Mouse (Mus musculus) hindbrain, embryonic 16.5 days (tissue): ENCODE measurements at regions not wholly inside any gene's neighbourhood (a gene's known extent, or its start where the extent isn't known, plus 50 kb on each side); places are given as distances from the start of the nearest gene placed in this dataset.

Source experiments
- ATAC-seq: fragments of 200-750 bp; cut with Nextera tagmentation; 2 replicates; pipeline ENCODE4 v1.8.0; 2017; ENCODE audit warnings: moderate TSS enrichment, moderate library complexity
- H3K27ac ChIP-seq: fragments of 300-500 bp; sonication (generic); 2 replicates; pipeline ENCODE4 v1.5.1; 2014; ENCODE audit warnings: low read depth, mild to moderate bottlenecking, control low read depth, low read length, moderate library complexity
- H3K27me3 ChIP-seq: fragments of 300-500 bp; sonication (generic); replicated peaks from 2 replicates; pipeline ENCODE4 v1.6.1; 2014; ENCODE audit warnings: low read length; ENCODE audit not compliant: control insufficient read depth, insufficient read depth
- H3K36me3 ChIP-seq: fragments of 300-500 bp; sonication (generic); 2 replicates; pipeline ENCODE4 v1.6.1; 2014; ENCODE audit warnings: mild to moderate bottlenecking, low read length, moderate library complexity, mixed read lengths; ENCODE audit not compliant: control insufficient read depth, insufficient read depth
- H3K4me1 ChIP-seq: fragments of 300-500 bp; sonication (generic); 2 replicates; pipeline ENCODE4 v1.6.1; 2014; ENCODE audit warnings: low read depth, low read length; ENCODE audit not compliant: control insufficient read depth, insufficient read depth
- H3K4me2 ChIP-seq: fragments of 300-500 bp; sonication (generic); 2 replicates; pipeline ENCODE4 v1.6.1; 2014; ENCODE audit warnings: mild to moderate bottlenecking, low read length, control low read depth, moderate library complexity
- H3K4me3 ChIP-seq: fragments of 300-500 bp; sonication (generic); 2 replicates; pipeline ENCODE4 v1.5.1; 2014; ENCODE audit warnings: mild to moderate bottlenecking, low read length, control low read depth, moderate library complexity
- H3K9ac ChIP-seq: fragments of 300-500 bp; sonication (generic); 2 replicates; pipeline ENCODE4 v1.6.1; 2014; ENCODE audit warnings: low read depth, mild to moderate bottlenecking, control low read depth, low read length, moderate library complexity
- H3K9me3 ChIP-seq: fragments of 300-500 bp; sonication (generic); 2 replicates; pipeline ENCODE4 v1.6.1; 2014; ENCODE audit warnings: mild to moderate bottlenecking, low read length, moderate library complexity; ENCODE audit not compliant: control insufficient read depth
- WGBS: fragments of 180-500 bp; shearing (Covaris S2); extraction: QIAGEN DNeasy Blood & Tissue Kit; methylation state at CpG from one replicate; pipeline ENCODE4 v1.1.7; 2014; 5-methylcytosine and 5-hydroxymethylcytosine counted together

- 33% methylated on average over 10 of the region's 10 CpGs for WGBS
- no peak overlapping the region for H3K4me3 ChIP-seq
- H3K27me3 ChIP-seq = no peaks in the 10 kb centered on the region
- no peaks in the 10 kb centered on the region for H3K4me1 ChIP-seq
- no peak overlapping the region for H3K4me2 ChIP-seq
- H3K27ac ChIP-seq = no peak overlapping the region
- no peak overlapping the region for H3K9ac ChIP-seq
- ATAC-seq = no peak
- no peaks in the 10 kb centered on the region for H3K36me3 ChIP-seq
- H3K9me3 ChIP-seq = no peaks in the 10 kb centered on the region
These were observed 56.1 kb upstream of the Smyd2 start for GRCm38 (mm10) chr1:189978244-189978643.

- no peak for ATAC-seq
- no peak overlapping the region for H3K9ac ChIP-seq
- peaks cover 3% of the 10 kb centered on the region; the same call in 1 of the 2 replicates for H3K4me1 ChIP-seq
- H3K36me3 ChIP-seq = no peaks in the 10 kb centered on the region
- H3K9me3 ChIP-seq = no peaks in the 10 kb centered on the region
- H3K4me3 ChIP-seq = no peak overlapping the region
- no peak overlapping the region for H3K4me2 ChIP-seq
- no peak overlapping the region for H3K27ac ChIP-seq
- H3K27me3 ChIP-seq = no peaks in the 10 kb centered on the region
- 82% methylated on average over 9 of the region's 9 CpGs for WGBS
These were observed 53.5 kb upstream of the Smyd2 start for GRCm38 (mm10) chr1:189975660-189976059.

GRCm38 (mm10) chr1:189972790-189973406 is 50.7 kb upstream of the Smyd2 start:
- 20% methylated on average over 13 of the region's 13 CpGs for WGBS

More at GRCm38 (mm10) chr1:189972790-189973406, 50.7 kb upstream of the Smyd2 start:
- no peak overlapping the region for H3K27ac ChIP-seq
- H3K9me3 ChIP-seq = no peaks in the 10 kb centered on the region
- ATAC-seq = peak; percentile 86
- no peaks in the 10 kb centered on the region for H3K27me3 ChIP-seq
- H3K9ac ChIP-seq = peak overlapping the region; percentile 55
- no peaks in the 10 kb centered on the region for H3K36me3 ChIP-seq
- peak overlapping the region; percentile 52 for H3K4me2 ChIP-seq
- peak overlapping the region; percentile 25 for H3K4me3 ChIP-seq
- peaks cover 3% of the 10 kb centered on the region; the same call in 1 of the 2 replicates for H3K4me1 ChIP-seq
